Mouse (Mus musculus) myocyte (in vitro differentiated cells): ENCODE data around the gene Hfe. TPM values are rescaled to one million over a fixed set of nuclear protein-coding genes. Genes with fewer than 3 reads are reported as not detected.

Experiments used
- H3K27me3 ChIP-seq: one replicate; pipeline ENCODE4 v1.6.1; 2011; ENCODE audit not compliant: control insufficient read depth, insufficient read depth, insufficient read length
- H3K36me3 ChIP-seq: one replicate; pipeline ENCODE4 v1.6.1; 2011; ENCODE audit not compliant: control insufficient read depth, insufficient read depth
- H3K4me2 ChIP-seq: one replicate; pipeline ENCODE4 v1.6.1; 2011; ENCODE audit warnings: low read depth, control low read depth
- H3K4me3 ChIP-seq: one replicate; pipeline ENCODE4 v1.5.1; 2011; ENCODE audit warnings: mild to moderate bottlenecking, control low read depth, moderate library complexity
- H3K79me2 ChIP-seq: one replicate; pipeline ENCODE4 v1.6.1; 2011; ENCODE audit not compliant: control insufficient read depth, insufficient read depth
- H3ac ChIP-seq: one replicate; pipeline ENCODE4 v1.6.1; 2011; ENCODE audit not compliant: control insufficient read depth, insufficient read length
- CEBPB ChIP-seq: IDR thresholded peaks from 2 replicates; pipeline ENCODE4 v1.6.1; 2011; ENCODE audit warnings: mild to moderate bottlenecking, moderate library complexity; ENCODE audit not compliant: poor library complexity, insufficient read depth, severe bottlenecking
- E2F4 ChIP-seq: IDR thresholded peaks from one replicate; pipeline ENCODE4 v1.6.1; 2011; ENCODE audit warnings: mild to moderate bottlenecking, control low read depth, moderate library complexity; ENCODE audit not compliant: insufficient read depth
- MAX ChIP-seq: IDR thresholded peaks from one replicate; pipeline ENCODE4 v1.6.1; 2011; ENCODE audit warnings: low read depth, mild to moderate bottlenecking, control low read depth
- MYOD1 ChIP-seq, 3 experiments: IDR thresholded peaks; one replicate each; pipeline ENCODE4 v1.6.1; 2011; ENCODE audit warnings: control low read depth in 2 of 3, low read depth in 2 of 3, mild to moderate bottlenecking in 2 of 3, moderate library complexity in 1 of 3; ENCODE audit not compliant: insufficient read length in 2 of 3, control insufficient read depth in 1 of 3
- MYOG ChIP-seq, 3 experiments: IDR thresholded peaks; one replicate each; pipeline ENCODE4 v1.6.1; 2011; ENCODE audit warnings: control low read depth in 2 of 3, low read depth in 2 of 3, mild to moderate bottlenecking in 2 of 3; ENCODE audit not compliant: insufficient read length in 2 of 3, control insufficient read depth in 1 of 3, insufficient read depth in 1 of 3
- POLR2A ChIP-seq: IDR thresholded peaks from one replicate; pipeline ENCODE4 v1.6.1; 2011; ENCODE audit warnings: low read depth, mild to moderate bottlenecking, control low read depth, moderate library complexity; ENCODE audit not compliant: insufficient read length
- POLR2AphosphoS2 ChIP-seq: IDR thresholded peaks from one replicate; pipeline ENCODE4 v1.6.1; 2011; ENCODE audit warnings: low read depth, control low read depth; ENCODE audit not compliant: insufficient read length
- REST ChIP-seq: IDR thresholded peaks from one replicate; pipeline ENCODE4 v1.6.1; 2011; ENCODE audit warnings: mild to moderate bottlenecking, control low read depth, moderate library complexity; ENCODE audit not compliant: insufficient read depth, insufficient read length
- SRF ChIP-seq: IDR thresholded peaks from one replicate; pipeline ENCODE4 v1.6.1; 2011; ENCODE audit warnings: low read depth; ENCODE audit not compliant: control insufficient read depth, insufficient read length
- TCF12 ChIP-seq: IDR thresholded peaks from one replicate; pipeline ENCODE4 v1.6.1; 2011; ENCODE audit warnings: mild to moderate bottlenecking, control low read depth; ENCODE audit not compliant: poor library complexity, insufficient read depth, severe bottlenecking
- TCF3 ChIP-seq: IDR thresholded peaks from one replicate; pipeline ENCODE4 v1.6.1; 2011; ENCODE audit warnings: low read depth, control low read depth; ENCODE audit not compliant: insufficient read length
- USF1 ChIP-seq: IDR thresholded peaks from one replicate; pipeline ENCODE4 v1.6.1; 2011; ENCODE audit warnings: low read depth, mild to moderate bottlenecking, control low read depth, moderate library complexity
- polyA plus RNA-seq: library from polyadenylated mRNA; unstranded; fragments of >200 nt; fragmentation: generic; extraction: Trizol; gene quantifications from one replicate; pipeline ENCODE4 v1.2.1, GENCODE M21; 2012; ENCODE audit warnings: missing spikeins

Gene Hfe
- polyA plus RNA-seq, 1 experiment, result 5.1 TPM

DNA sequence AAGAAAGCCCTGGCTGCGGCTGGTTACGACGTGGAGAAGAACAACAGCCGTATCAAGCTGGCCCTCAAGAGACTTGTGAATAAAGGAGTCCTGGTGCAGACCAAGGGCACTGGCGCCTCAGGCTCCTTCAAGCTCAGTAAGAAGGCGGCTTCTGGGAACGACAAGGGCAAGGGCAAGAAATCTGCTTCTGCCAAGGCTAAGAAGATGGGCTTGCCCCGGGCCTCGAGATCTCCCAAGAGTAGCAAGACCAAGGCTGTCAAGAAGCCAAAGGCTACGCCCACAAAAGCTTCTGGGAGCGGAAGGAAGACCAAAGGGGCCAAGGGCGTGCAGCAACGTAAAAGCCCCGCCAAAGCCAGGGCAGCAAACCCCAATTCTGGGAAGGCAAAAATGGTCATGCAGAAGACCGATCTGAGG, 14.6 kb downstream of the Hfe start:
- no peaks in the 10 kb centered on the region for H3K27me3 ChIP-seq
- no peak for TF ChIP-seq CEBPB
- no peak for TF ChIP-seq USF1
- no peak for TF ChIP-seq E2F4
- TF ChIP-seq POLR2AphosphoS2, result no peak
- no peak for TF ChIP-seq TCF3
- TF ChIP-seq MYOG (IDR thresholded peaks at IDR 0.05; ENCODE audit: control insufficient read depth in 1 of 3, insufficient read depth in 1 of 3, insufficient read length in 2 of 3, low read depth in 2 of 3), result no peak
- no peak for TF ChIP-seq POLR2A
- no peak for TF ChIP-seq REST
- TF ChIP-seq SRF, result no peak
- TF ChIP-seq MYOD1 (IDR thresholded peaks at IDR 0.05; ENCODE audit: control insufficient read depth in 1 of 3, insufficient read length in 2 of 3, low read depth in 2 of 3), result no peak
- no peak for TF ChIP-seq TCF12
- no peak for TF ChIP-seq MAX
- H3ac ChIP-seq, result no peak overlapping the region
- peaks cover 5% of the 10 kb centered on the region for H3K36me3 ChIP-seq
- no peak overlapping the region for H3K4me2 ChIP-seq
- H3K79me2 ChIP-seq, result no peaks in the 10 kb centered on the region
- no peak overlapping the region for H3K4me3 ChIP-seq

DNA sequence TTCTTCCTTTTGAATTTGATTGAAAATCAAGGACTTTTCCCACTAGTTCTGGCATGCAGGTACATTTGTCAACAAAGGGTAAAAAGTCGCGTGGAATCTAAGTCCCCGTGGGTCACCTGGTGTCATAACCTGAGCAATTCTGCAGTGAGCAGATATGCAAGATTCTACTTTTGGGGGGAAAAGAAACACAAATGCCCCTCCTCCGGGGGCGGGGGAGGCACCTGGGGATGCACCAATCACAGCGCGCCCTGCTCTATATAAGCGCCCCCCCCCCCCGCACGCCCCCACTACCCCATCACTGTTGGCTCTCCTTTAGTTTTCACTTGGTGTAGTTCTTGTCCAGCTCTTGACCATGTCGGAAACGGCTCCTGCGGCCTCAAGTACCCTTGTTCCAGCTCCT, 15.1 kb downstream of the Hfe start, which contains the start of gene Hist1h1t:
Gene Hist1h1t (plus strand): TSS at position 301 of the 400 bp plus-strand sequence.
- H3ac ChIP-seq, result no peak within 1 kb of the TSS
- TF ChIP-seq USF1 (no peak), MYOD1 (IDR thresholded peaks at IDR 0.05; ENCODE audit: control insufficient read depth in 1 of 3, insufficient read length in 2 of 3, low read depth in 2 of 3) (no peak), CEBPB (no peak)
- no peaks in the 10 kb centered on the region for H3K79me2 ChIP-seq
- H3K36me3 ChIP-seq, result peaks cover 5% of the 10 kb centered on the region
- H3K27me3 ChIP-seq, result no peaks in the 10 kb centered on the region
- H3K4me2 ChIP-seq, result no peak within 1 kb of the TSS
- no peak within 1 kb of the TSS for H3K4me3 ChIP-seq

DNA sequence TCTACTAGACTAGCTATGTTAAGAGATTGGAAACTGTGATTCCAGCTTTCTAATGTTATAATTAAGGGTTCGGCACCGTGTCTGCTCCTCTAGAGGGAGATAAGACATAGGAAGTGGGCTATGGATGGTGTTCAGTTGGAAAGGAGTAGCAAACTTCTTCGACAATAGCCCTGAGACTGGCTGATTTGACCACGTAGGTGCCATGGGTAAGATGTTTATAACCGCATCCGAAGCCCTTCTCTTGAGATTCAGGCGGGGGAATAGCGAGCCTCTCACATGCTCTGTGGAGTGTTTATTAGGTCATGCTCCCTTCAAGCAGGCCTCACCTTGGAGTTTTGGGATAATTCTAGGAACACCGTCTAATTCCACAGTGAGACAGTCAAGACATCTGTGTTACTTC, 15.7 kb downstream of the Hfe start:
- H3K36me3 ChIP-seq, result peaks cover 5% of the 10 kb centered on the region
- H3K4me2 ChIP-seq, result no peak overlapping the region
- TF ChIP-seq REST, result no peak
- TF ChIP-seq USF1, result no peak
- TF ChIP-seq E2F4, result no peak
- no peak for TF ChIP-seq POLR2A
- TF ChIP-seq POLR2AphosphoS2, result no peak
- TF ChIP-seq CEBPB, result no peak
- TF ChIP-seq MAX, result no peak
- TF ChIP-seq SRF, result no peak
- no peak for TF ChIP-seq TCF12
- TF ChIP-seq MYOD1 (IDR thresholded peaks at IDR 0.05; ENCODE audit: control insufficient read depth in 1 of 3, insufficient read length in 2 of 3, low read depth in 2 of 3), result no peak
- no peaks in the 10 kb centered on the region for H3K79me2 ChIP-seq
- no peak overlapping the region for H3ac ChIP-seq
- no peak overlapping the region for H3K4me3 ChIP-seq
- no peaks in the 10 kb centered on the region for H3K27me3 ChIP-seq

DNA sequence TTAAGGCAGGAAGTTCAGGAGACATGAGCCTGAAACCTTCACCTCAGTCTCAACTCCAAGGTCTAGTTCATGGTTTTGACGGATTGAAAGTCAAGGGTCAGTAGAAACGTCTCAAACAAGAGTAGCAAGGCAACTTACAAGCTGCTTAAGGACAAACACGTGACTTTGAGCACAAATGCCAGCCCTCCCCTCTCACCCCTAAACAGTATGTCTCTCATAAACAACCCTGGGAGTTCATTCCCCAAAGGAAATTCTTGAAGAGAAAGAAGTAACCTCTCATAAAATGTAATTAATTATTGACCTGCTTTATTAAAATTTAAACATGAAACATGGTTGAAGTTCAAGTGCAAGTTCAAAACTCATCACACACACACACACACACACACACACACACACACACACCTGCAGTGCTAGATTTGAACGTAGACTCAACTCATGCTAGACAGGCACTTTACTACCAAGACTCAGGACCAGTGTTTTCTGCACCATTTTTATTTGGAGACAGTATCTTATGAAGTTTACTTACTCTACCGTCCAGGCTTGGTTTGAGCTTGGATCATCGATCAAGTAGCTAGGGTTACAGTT, 16.7 kb downstream of the Hfe start:
- peaks cover 5% of the 10 kb centered on the region for H3K36me3 ChIP-seq
- H3K4me3 ChIP-seq, result no peak overlapping the region
- H3K79me2 ChIP-seq, result no peaks in the 10 kb centered on the region
- TF ChIP-seq MYOG (IDR thresholded peaks at IDR 0.05; ENCODE audit: control insufficient read depth in 1 of 3, insufficient read depth in 1 of 3, insufficient read length in 2 of 3, low read depth in 2 of 3), result no peak
- TF ChIP-seq USF1, result no peak
- no peak for TF ChIP-seq MYOD1 (IDR thresholded peaks at IDR 0.05; ENCODE audit: control insufficient read depth in 1 of 3, insufficient read length in 2 of 3, low read depth in 2 of 3)
- TF ChIP-seq TCF3, result no peak
- no peak for TF ChIP-seq CEBPB
- no peak for TF ChIP-seq POLR2AphosphoS2
- TF ChIP-seq TCF12, result no peak
- no peak for TF ChIP-seq MAX
- TF ChIP-seq E2F4, result no peak
- TF ChIP-seq REST, result no peak
- TF ChIP-seq POLR2A, result no peak
- TF ChIP-seq SRF, result no peak
- H3K27me3 ChIP-seq, result no peaks in the 10 kb centered on the region
- no peak overlapping the region for H3K4me2 ChIP-seq
- no peak overlapping the region for H3ac ChIP-seq

DNA sequence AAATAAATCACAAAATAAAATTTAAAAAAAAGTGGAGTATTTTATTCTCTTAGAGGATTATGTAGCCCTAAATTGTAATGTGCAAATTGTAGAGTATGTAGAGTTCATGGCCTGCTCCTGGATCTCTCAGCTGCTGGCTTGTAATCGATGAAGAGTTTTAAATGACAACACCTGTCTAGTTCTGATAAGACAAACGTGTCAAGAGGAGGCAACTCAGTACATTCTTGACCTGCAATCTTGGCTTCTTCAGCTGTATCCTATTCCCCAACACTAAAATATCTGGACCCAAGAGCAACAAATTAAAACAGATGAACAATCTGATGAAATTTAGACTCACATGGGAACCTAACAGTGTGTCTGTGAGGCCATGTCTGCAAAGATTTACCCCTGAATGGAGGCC, 21.2 kb downstream of the Hfe start:
- peaks cover 23% of the 10 kb centered on the region for H3K79me2 ChIP-seq
- no peak overlapping the region for H3K4me2 ChIP-seq
- TF ChIP-seq SRF (no peak), MYOG (IDR thresholded peaks at IDR 0.05; ENCODE audit: control insufficient read depth in 1 of 3, insufficient read depth in 1 of 3, insufficient read length in 2 of 3, low read depth in 2 of 3) (no peak), MAX (no peak), MYOD1 (IDR thresholded peaks at IDR 0.05; ENCODE audit: control insufficient read depth in 1 of 3, insufficient read length in 2 of 3, low read depth in 2 of 3) (no peak), TCF12 (no peak), TCF3 (no peak), CEBPB (no peak), USF1 (no peak), POLR2AphosphoS2 (no peak), REST (no peak), POLR2A (no peak), E2F4 (no peak)

More for the DNA sequence above, 21.2 kb downstream of the Hfe start:
- Histone ChIP-seq H3ac (no peak overlapping the region), H3K4me3 (no peak overlapping the region), H3K36me3 (peaks cover 5% of the 10 kb centered on the region), H3K27me3 (no peaks in the 10 kb centered on the region)
